Mouse (Mus musculus): Measurements from ENCODE around the gene Zfp942.
"Not testable (repeated sequence)": the region's sequence is repeated elsewhere in the genome, so short reads cannot be mapped to it uniquely, and the experiment has no call there.

Gene Zfp942

GRCm38 (mm10) chr17:21962107-21962907 lies at the start of gene Zfp942, which contains the start of gene Zfp943:
Zfp942 (minus strand) TSS chr17:21962464.
Zfp943 (plus strand) TSS chr17:21962552.
- in situ Hi-C loops (cut with MboI; ENCODE audit: low sequenced_read_pairs), result not testable (repeated sequence)

DNA sequence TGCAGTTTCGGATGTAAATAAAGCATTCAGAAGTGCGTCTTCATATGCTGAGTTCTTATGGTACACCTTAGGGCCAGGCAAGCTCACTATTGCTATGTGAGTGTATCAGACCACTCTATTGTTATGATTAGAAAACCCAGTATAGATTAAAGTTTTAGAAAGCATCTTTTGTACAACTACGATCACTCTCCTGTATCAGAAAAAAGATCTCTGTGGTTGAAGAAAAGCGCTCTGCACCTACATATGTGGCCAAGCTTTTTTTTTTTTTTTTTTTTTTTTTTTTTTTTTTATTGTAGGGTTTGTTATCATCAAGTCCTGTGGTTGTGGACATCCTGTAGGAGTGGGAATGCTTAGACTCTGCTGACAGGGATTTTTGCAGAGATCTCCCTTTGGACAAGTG lies 1.0 kb upstream of the Zfp942 start:
- in situ Hi-C loops (cut with MboI; ENCODE audit: low sequenced_read_pairs), result no loop called here

GRCm38 (mm10) chr17:21909456-21910052 lies 52.7 kb downstream of the Zfp942 start, which contains the start of gene Zfp995:
Zfp995 (minus strand) TSS chr17:21909926.
- in situ Hi-C loops (cut with MboI; ENCODE audit: low sequenced_read_pairs), result not testable (repeated sequence)

- in situ Hi-C loops (cut with MboI; ENCODE audit: low sequenced_read_pairs), result no loop called here
Observed at GRCm38 (mm10) chr17:21909039-21909438, 53.2 kb downstream of the Zfp942 start.
